Mouse (Mus musculus): ENCODE results near the gene Nif3l1.

Nif3l1 gene

GRCm38 (mm10) chr1:58458175-58458574 lies 13.2 kb downstream of the Nif3l1 start:
- no peak for DNase-seq (ENCODE audit: low read depth)

- DNase-seq (ENCODE audit: low read depth): no peak
Observed at GRCm38 (mm10) chr1:58458867-58459266, 13.9 kb downstream of the Nif3l1 start.

GRCm38 (mm10) chr1:58460566-58460965 lies 15.6 kb downstream of the Nif3l1 start:
- DNase-seq (ENCODE audit: low read depth): no peak

GRCm38 (mm10) chr1:58463935-58464334 lies 19.0 kb downstream of the Nif3l1 start:
- DNase-seq (ENCODE audit: low read depth): no peak

- no peak for DNase-seq (ENCODE audit: low read depth)
Observed at GRCm38 (mm10) chr1:58465042-58465441, 20.1 kb downstream of the Nif3l1 start.

- DNase-seq (ENCODE audit: low read depth): no peak
Observed at GRCm38 (mm10) chr1:58465561-58465960, 20.6 kb downstream of the Nif3l1 start.

- DNase-seq (ENCODE audit: low read depth): no peak
Observed at GRCm38 (mm10) chr1:58475662-58476061, 30.7 kb downstream of the Nif3l1 start.

- no peak for DNase-seq (ENCODE audit: low read depth)
Observed at GRCm38 (mm10) chr1:58482647-58483046, 37.7 kb downstream of the Nif3l1 start.

- DNase-seq (ENCODE audit: low read depth): no peak
Observed at GRCm38 (mm10) chr1:58495603-58496002, 50.7 kb downstream of the Nif3l1 start.

- no peak for DNase-seq (ENCODE audit: low read depth)
Observed at GRCm38 (mm10) chr1:58497678-58498077, 52.7 kb downstream of the Nif3l1 start.

GRCm38 (mm10) chr1:58498758-58499157 lies 53.8 kb downstream of the Nif3l1 start:
- DNase-seq (ENCODE audit: low read depth): no peak

- peak; percentile 61 for DNase-seq (ENCODE audit: low read depth)
Observed at GRCm38 (mm10) chr1:58503134-58503533, 58.2 kb downstream of the Nif3l1 start.

GRCm38 (mm10) chr1:58503793-58504370 lies 58.9 kb downstream of the Nif3l1 start:
- DNase-seq (ENCODE audit: low read depth): peak; percentile 41

- peak; percentile 90 for DNase-seq (ENCODE audit: low read depth)
Observed at GRCm38 (mm10) chr1:58504577-58505254, 59.8 kb downstream of the Nif3l1 start, which contains the start of gene Orc2. Orc2 (minus strand) TSS chr1:58505109.

- no peak for DNase-seq (ENCODE audit: low read depth)
Observed at GRCm38 (mm10) chr1:58507249-58507648, 62.3 kb downstream of the Nif3l1 start.
